Mouse (Mus musculus): ENCODE measurements around the gene Scamp3. TPM values are rescaled to one million over a fixed set of nuclear protein-coding genes. Genes with fewer than 3 reads are reported as not detected.
A peak's percentile ranks its signal among the peaks of the same experiment; 100 is the strongest.

Scamp3 gene
- polyA plus RNA-seq, 1 experiment from 2014 or later, result 146 TPM

DNA sequence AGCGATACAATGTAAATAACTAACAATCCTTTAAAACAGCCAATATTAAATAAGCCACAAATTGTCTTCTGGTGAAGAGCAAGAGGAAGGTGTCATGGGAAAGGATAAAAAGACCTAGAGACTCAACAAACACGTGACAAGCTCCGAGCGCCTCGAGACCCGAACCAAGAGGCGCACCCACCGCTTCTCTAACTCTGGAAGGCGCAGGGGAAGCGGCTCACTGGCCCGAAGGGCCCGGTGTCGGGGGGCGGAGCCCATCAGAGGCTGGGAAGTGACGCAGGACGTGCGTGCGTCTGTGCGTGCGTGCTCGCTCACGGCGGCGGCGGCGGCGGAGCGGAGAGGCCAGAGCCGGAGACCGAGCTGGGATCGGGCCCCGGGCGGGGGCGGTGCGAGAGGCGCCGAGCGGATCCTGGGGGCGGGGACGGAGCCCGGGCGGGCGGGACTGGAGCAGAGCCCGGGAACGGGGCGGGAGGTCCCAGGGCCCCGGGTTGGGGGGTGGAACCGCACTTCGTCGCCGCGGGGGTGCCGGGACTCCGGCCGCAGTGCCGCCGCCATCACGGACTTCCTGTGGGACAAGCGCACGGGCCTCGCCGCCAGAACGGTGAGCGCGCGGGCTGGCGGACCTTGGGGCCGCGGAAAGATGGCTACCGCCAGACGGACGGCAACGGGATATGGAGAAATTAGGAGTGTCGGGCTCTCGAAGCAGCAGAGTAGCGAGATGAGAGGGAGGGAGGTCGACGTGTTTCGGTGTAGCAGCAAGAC lies 12.6 kb upstream of the Scamp3 start, which contains the start of gene Clk2:
Clk2 (plus strand) TSS at position 290 of the 762 bp plus-strand sequence.
- Histone ChIP-seq H3K4me1 (peaks cover 24% of the 10 kb centered on the region), H3K9ac (peak within 1 kb of the TSS; percentile 59), H3K27me3 (replicated peaks) (no peaks in the 10 kb centered on the region), H3K36me3 (replicated peaks) (peaks cover 10% of the 10 kb centered on the region; the same call in 1 of the 2 replicates), H3K4me3 (peak within 1 kb of the TSS; percentile 59), H3K4me2 (peak within 1 kb of the TSS; percentile 61), H3K27ac (peak within 1 kb of the TSS; percentile 85), H3K9me3 (no peaks in the 10 kb centered on the region)
- ATAC-seq (replicated peaks), result peak; percentile 96
- under 1% methylated on average over 63 of the region's 79 CpGs for WGBS

DNA sequence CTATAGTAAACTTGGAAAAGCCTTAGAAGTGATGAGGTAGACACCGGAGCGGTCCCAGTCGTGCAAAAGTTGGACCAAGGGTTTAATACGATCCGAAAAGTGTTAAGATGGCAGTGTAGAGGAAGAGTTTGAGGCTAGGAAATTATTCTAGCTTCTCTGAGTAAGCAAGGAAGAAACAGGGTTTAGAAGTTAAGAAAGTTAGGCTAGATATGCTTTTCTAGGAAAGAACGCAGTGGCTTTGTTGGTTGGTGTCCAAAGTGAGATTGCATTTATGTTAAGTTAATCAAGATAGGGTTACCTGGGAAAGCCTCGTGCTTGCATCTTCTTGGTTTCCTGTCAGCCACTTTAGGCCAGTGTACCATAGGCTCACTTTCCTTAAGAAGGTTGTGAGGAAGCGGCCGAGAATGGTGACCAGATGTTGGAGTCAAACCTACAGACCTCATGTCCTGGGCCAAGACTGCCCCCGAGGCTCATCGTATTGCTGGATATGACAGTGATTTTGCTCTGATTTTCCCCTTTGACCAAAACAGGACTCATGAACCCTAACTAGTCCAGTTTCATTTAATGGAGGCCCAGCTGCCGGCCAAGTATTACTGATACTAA lies 11.9 kb upstream of the Scamp3 start:
- Histone ChIP-seq H3K4me1 (peaks cover 23% of the 10 kb centered on the region), H3K9me3 (no peaks in the 10 kb centered on the region), H3K4me3 (peak overlapping the region; percentile 59), H3K36me3 (replicated peaks) (peaks cover 16% of the 10 kb centered on the region; the same call in 1 of the 2 replicates), H3K4me2 (peak overlapping the region; percentile 61), H3K27me3 (replicated peaks) (no peaks in the 10 kb centered on the region), H3K9ac (peak overlapping the region; percentile 59), H3K27ac (peak overlapping the region; percentile 85)
- 28% methylated on average over 12 of the region's 12 CpGs for WGBS
- ATAC-seq (replicated peaks), result no peak

DNA sequence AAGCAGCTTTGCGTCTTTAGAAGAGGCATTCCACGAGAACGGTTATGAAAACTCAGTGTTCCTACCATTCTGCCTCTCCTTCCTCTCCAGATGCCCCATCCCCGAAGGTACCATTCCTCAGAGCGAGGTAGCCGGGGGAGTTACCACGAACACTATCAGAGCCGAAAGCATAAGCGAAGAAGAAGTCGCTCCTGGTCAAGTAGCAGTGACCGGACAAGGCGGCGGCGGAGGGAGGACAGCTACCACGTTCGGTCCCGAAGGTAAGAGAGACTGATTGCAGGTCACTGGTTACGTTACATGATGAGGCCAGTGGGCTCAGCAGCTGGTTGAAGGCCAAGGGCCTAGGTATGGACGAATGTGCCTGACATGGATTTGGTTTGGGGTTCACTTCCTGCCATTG lies 10.3 kb upstream of the Scamp3 start:
- no peak overlapping the region for H3K4me2 ChIP-seq
- peaks cover 21% of the 10 kb centered on the region for H3K4me1 ChIP-seq
- H3K36me3 ChIP-seq (replicated peaks), result peaks cover 24% of the 10 kb centered on the region; the same call in 1 of the 2 replicates
- no peak overlapping the region for H3K4me3 ChIP-seq
- no peak overlapping the region for H3K9ac ChIP-seq
- no peaks in the 10 kb centered on the region for H3K27me3 ChIP-seq (replicated peaks)
- no peak overlapping the region for H3K27ac ChIP-seq
- H3K9me3 ChIP-seq, result no peaks in the 10 kb centered on the region
- WGBS, result 93% methylated on average over 19 of the region's 19 CpGs
- ATAC-seq (replicated peaks), result no peak

DNA sequence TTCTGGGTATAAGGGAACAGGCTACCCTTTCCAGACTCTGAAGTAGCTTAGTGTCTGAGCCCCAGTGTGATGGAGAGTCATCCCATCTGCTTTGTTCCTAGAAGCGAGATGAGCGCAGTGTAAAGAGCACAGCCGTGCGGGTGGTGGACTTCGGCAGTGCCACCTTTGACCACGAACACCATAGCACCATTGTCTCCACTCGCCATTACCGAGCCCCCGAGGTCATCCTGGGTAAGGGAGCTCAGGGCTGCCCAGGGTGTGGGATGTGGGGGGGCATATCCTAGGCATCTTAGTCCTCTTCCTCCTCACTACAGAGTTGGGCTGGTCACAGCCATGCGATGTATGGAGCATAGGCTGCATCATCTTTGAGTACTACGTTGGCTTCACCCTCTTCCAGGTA lies 2.4 kb upstream of the Scamp3 start:
- H3K4me3 ChIP-seq, result no peak overlapping the region
- H3K9me3 ChIP-seq, result no peaks in the 10 kb centered on the region
- no peaks in the 10 kb centered on the region for H3K27me3 ChIP-seq (replicated peaks)
- H3K4me2 ChIP-seq, result no peak overlapping the region
- peaks cover 19% of the 10 kb centered on the region for H3K4me1 ChIP-seq
- 94% methylated on average over 11 of the region's 11 CpGs for WGBS
- H3K36me3 ChIP-seq (replicated peaks), result peaks cover 57% of the 10 kb centered on the region
- H3K9ac ChIP-seq, result no peak overlapping the region
- no peak overlapping the region for H3K27ac ChIP-seq
- no peak for ATAC-seq (replicated peaks)

DNA sequence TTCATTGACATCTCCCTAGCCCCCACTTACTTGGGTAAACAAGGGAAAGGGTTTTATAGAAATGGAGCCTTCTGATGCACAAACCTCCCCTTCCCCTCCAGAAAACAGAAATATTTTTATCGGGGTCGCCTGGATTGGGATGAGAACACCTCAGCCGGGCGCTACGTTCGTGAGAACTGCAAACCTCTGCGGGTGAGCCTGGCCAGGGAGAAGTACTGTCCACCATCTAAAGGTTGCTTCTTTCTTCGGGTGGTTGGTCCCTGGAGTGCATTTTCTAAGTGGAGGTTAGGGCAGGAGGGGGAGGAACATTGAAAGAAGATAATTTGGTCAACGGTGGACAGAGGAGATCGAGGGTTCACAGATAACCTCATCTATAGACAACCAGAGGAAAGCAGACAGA lies 1.7 kb upstream of the Scamp3 start:
- WGBS, result 93% methylated on average over 10 of the region's 10 CpGs
- H3K36me3 ChIP-seq (replicated peaks), result peaks cover 56% of the 10 kb centered on the region
- ATAC-seq (replicated peaks), result no peak

DNA sequence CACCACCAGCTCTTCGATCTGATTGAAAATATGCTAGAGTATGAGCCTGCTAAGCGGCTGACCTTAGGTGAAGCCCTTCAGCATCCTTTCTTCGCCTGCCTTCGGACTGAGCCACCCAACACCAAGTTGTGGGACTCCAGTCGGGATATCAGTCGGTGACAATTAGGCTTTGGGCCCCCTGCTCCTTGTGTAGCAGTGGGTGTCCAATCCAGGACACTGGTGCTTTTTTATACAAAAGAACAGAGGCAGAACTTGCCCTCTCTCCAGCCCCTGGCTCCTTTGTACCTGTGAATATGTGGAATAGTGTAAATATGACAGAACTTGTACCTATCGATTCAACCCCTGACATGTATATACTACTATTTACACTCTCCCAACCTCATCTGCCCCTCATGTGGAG lies 852 bp upstream of the Scamp3 start:
- H3K27me3 ChIP-seq (replicated peaks), result no peaks in the 10 kb centered on the region
- no peaks in the 10 kb centered on the region for H3K9me3 ChIP-seq
- 0 out of 2 replicates have a peak overlapping the region, but pooled peaks have one; percentile 6 for H3K4me3 ChIP-seq
- peak; percentile 5; the same call in 1 of the 2 replicates for ATAC-seq (replicated peaks)
- WGBS, result 86% methylated on average over 7 of the region's 7 CpGs
- H3K36me3 ChIP-seq (replicated peaks), result peaks cover 58% of the 10 kb centered on the region
- H3K4me2 ChIP-seq, result no peak overlapping the region
- no peak overlapping the region for H3K9ac ChIP-seq
- peaks cover 19% of the 10 kb centered on the region for H3K4me1 ChIP-seq
- no peak overlapping the region for H3K27ac ChIP-seq

More for the DNA sequence above, 1.7 kb upstream of the Scamp3 start:
- peaks cover 19% of the 10 kb centered on the region for H3K4me1 ChIP-seq
- no peak overlapping the region for H3K4me2 ChIP-seq
- no peaks in the 10 kb centered on the region for H3K9me3 ChIP-seq
- H3K9ac ChIP-seq, result no peak overlapping the region
- H3K4me3 ChIP-seq, result no peak overlapping the region
- H3K27ac ChIP-seq, result no peak overlapping the region
- no peaks in the 10 kb centered on the region for H3K27me3 ChIP-seq (replicated peaks)

DNA sequence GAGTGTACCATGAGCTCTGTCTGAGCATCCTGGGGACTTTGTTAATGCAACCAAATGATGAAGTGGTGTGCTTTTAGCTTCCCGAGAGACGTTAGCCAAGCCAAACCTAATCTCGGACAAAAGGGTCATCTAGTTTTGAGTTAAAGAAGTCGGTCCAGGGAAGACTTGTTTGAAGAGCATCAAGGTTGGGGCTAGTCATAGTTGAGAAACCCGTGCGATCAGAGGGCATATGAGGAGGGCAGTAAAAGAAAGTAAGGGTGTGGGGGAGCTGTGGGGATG lies 773 bp downstream of the Scamp3 start:
- Histone ChIP-seq H3K27me3 (replicated peaks) (no peaks in the 10 kb centered on the region), H3K36me3 (replicated peaks) (peaks cover 48% of the 10 kb centered on the region), H3K9ac (peak overlapping the region; percentile 62), H3K4me3 (peak overlapping the region; percentile 62), H3K9me3 (no peaks in the 10 kb centered on the region), H3K4me2 (peak overlapping the region; percentile 92), H3K4me1 (peaks cover 22% of the 10 kb centered on the region), H3K27ac (peak overlapping the region; percentile 74)
- WGBS, result 13% methylated on average over 6 of the region's 6 CpGs
- ATAC-seq (replicated peaks), result no peak

DNA sequence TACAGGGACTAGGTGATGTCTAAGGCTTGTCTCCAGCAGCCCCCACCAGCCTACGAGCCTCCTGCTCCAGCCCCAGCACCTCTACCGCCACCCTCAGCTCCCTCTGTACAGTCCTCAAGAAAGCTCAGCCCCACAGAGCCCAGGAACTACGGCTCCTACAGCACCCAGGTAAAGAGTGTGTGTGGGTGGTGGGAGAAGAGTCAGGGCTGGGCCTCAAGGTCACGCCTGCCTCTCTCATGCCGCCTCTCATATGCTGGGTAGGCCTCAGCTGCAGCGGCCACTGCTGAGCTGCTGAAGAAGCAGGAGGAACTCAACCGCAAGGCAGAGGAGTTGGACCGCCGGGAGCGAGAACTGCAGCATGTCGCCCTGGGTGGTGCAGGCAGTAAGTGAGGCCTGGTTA lies 1.8 kb downstream of the Scamp3 start:
- Histone ChIP-seq H3K4me3 (no peak overlapping the region), H3K4me2 (peak overlapping the region; percentile 92), H3K9ac (no peak overlapping the region), H3K36me3 (replicated peaks) (peaks cover 38% of the 10 kb centered on the region), H3K27me3 (replicated peaks) (no peaks in the 10 kb centered on the region), H3K4me1 (peaks cover 29% of the 10 kb centered on the region), H3K9me3 (no peaks in the 10 kb centered on the region), H3K27ac (no peak overlapping the region)
- WGBS, result 93% methylated on average over 11 of the region's 11 CpGs
- ATAC-seq (replicated peaks), result no peak

DNA sequence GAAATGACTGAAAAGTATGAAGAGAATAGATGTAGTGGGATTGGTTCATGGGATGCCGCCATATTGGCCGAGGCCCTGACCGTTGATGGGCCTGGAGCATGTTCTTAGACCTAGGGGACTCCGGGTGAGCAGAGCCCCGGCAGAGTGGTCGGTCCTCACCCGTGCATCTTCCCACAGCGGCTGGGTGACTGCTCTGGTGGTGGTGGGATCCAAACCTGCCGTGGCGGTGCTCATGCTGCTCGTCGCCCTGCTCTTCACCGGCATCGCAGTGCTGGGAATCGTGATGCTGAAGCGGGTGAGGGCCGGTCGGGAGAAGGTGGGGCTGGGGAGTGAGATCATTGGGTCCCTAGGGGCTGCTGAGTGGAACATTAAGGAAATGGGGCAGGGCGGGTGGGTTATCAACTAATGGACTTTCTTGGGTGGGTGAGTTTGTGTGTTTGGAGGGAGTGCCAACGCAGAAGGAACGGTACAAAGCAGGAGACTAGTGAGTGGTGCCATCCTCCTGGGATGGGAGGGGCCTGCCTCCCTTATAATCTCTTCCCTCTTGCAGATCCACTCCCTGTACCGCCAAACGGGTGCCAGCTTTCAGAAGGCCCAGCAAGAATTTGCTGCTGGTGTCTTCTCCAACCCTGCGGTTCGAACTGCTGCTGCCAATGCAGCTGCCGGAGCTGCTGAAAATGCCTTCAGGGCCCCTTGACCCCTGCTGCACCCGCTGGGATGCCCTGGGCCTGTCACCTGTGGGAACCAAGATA lies 4.7 kb downstream of the Scamp3 start:
- Histone ChIP-seq H3K4me2 (no peak overlapping the region), H3K9me3 (no peaks in the 10 kb centered on the region), H3K9ac (no peak overlapping the region), H3K4me3 (no peak overlapping the region), H3K27me3 (replicated peaks) (no peaks in the 10 kb centered on the region), H3K36me3 (replicated peaks) (peaks cover 21% of the 10 kb centered on the region), H3K4me1 (peaks cover 42% of the 10 kb centered on the region), H3K27ac (no peak overlapping the region)
- no peak for ATAC-seq (replicated peaks)
- 96% methylated on average over 27 of the region's 27 CpGs for WGBS

DNA sequence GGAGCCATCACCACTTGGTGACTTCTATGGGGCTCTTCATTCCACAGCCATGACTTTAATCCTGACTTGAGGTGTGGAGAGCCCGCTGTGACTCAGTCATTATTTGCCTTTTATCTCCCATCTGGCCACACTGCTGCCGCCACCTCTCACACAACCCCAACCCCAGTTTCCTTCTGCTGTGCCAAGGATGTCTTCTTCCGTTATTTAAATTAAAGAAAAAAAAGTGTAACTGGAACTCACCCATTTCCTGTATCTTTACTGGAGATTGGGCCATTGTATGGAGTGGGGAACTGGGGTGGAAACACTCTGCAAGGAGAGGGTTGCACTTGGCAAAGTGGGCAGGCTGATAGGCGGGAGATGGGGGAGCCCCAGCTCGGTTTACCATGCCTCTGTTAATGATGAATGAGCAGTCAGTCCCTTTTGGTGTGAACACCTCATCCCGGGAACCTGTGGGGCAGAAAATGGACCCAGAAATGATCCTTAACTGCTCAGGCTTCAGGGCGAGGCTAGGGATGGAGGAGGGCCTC lies 5.3 kb downstream of the Scamp3 start:
- 58% methylated on average over 7 of the region's 7 CpGs for WGBS
- Histone ChIP-seq H3K27me3 (replicated peaks) (no peaks in the 10 kb centered on the region), H3K27ac (peak overlapping the region; percentile 93), H3K4me2 (peak overlapping the region; percentile 97), H3K9me3 (no peaks in the 10 kb centered on the region), H3K36me3 (replicated peaks) (peaks cover 21% of the 10 kb centered on the region), H3K4me1 (peaks cover 44% of the 10 kb centered on the region), H3K4me3 (peak overlapping the region; percentile 73), H3K9ac (peak overlapping the region; percentile 89; the same call in 1 of the 2 replicates)
- ATAC-seq (replicated peaks), result peak; percentile 38

DNA sequence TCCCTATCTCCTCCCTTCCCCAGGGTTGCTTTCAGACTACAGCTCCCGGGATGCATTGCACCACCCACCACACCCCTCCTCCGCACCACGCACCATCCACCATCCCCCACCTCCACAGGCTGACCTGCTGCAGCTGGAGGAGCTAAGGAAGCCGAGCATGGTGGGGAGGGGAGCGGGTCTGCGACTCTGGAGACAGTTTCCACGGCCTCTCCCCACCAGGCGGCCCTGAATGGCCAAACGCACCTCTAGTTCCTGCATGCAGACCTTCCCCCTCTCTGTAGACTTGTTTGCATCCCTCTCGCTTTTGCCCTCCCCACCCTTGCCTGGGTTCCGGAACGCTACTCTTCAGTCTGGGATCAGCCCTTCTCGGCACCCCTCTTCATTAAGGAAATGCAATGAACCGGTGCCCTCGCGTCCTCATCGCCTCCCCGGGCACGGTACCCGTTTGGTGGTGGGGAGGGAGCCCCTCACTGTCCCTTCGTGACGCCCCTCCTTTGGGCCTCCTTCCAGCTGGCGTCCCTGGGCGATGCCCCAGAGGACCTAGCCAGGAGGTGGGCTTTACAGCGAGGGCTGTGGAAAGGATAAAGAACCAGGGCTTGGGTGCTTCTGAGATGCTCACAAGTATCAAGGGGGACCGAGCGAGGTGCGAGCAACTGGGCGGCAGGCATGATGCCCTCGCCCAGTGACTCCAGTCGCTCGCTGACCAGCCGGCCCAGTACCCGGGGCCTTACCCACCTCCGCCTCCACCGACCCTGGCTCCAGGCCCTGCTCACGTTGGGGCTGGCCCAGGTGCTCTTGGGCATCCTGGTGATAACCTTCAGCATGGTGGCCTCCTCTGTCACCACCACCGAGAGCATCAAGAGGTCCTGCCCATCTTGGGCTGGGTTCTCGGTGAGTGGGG lies 6.0 kb downstream of the Scamp3 start, which contains the start of gene Fam189b:
Fam189b (plus strand) TSS at position 86 of the 901 bp plus-strand sequence.
- Histone ChIP-seq H3K9ac (peak within 1 kb of the TSS; percentile 89), H3K4me3 (peak within 1 kb of the TSS; percentile 73), H3K36me3 (replicated peaks) (peaks cover 21% of the 10 kb centered on the region), H3K27ac (peak within 1 kb of the TSS; percentile 93), H3K27me3 (replicated peaks) (no peaks in the 10 kb centered on the region), H3K4me1 (peaks cover 38% of the 10 kb centered on the region), H3K9me3 (no peaks in the 10 kb centered on the region), H3K4me2 (peak within 1 kb of the TSS; percentile 97)
- 6% methylated on average over 39 of the region's 39 CpGs for WGBS
- ATAC-seq (replicated peaks), result peak; percentile 94

Data from midbrain, embryonic 15.5 days (tissue).